In genomic region chr10:122800003-122800731, GRCm38 (mm10) we compare ENCODE assay signal across 9 mouse cellular contexts.
DNase-seq lines count a peak whose midpoint lies in the region; ATAC-seq lines count a peak whose summit lies in the region.
"Had no signal": no experiment of that assay in that cellular context is flagged by ENCODE, and none has a peak within 500 bp of the region (broad histone marks: within the 10 kb centered on the region; RNA-seq: fewer than 3 reads in every experiment).

No protein-coding gene starts in this region.

- H3K4me3 ChIP-seq in midbrain, embryonic 11.5 days (ENCODE audit: low read depth, low read length), result no peak overlapping the region
- no peak overlapping the region for H3K4me3 ChIP-seq in midbrain, embryonic 13.5 days (replicated peaks)
- H3K4me3 ChIP-seq in liver, embryonic 13.5 days (replicated peaks), result no peak overlapping the region
- no peak overlapping the region for H3K4me3 ChIP-seq in midbrain, embryonic 14.5 days (replicated peaks; ENCODE audit: low read depth, low read length)
- H3K4me3 ChIP-seq: left cerebral cortex, adult 2 months had no signal

- H3K9me3 ChIP-seq in midbrain, embryonic 11.5 days (ENCODE audit: control insufficient read depth, low read length), result no peaks in the 10 kb centered on the region
- H3K9me3 ChIP-seq in midbrain, embryonic 13.5 days, result 0 out of 2 replicates have a peak, but pooled peaks cover 6% of the 10 kb centered on the region
- H3K9me3 ChIP-seq in liver, embryonic 13.5 days (replicated peaks), result no peaks in the 10 kb centered on the region
- no peaks in the 10 kb centered on the region for H3K9me3 ChIP-seq in midbrain, embryonic 14.5 days (ENCODE audit: control insufficient read depth, low read length)

- H3K27me3 ChIP-seq in midbrain, embryonic 11.5 days (ENCODE audit: control insufficient read depth, insufficient read depth, low read length), result no peaks in the 10 kb centered on the region; the same call in 1 of the 2 replicates
- H3K27me3 ChIP-seq in midbrain, embryonic 13.5 days, result peaks cover 14% of the 10 kb centered on the region
- H3K27me3 ChIP-seq in liver, embryonic 13.5 days, result no peaks in the 10 kb centered on the region
- H3K27me3 ChIP-seq in midbrain, embryonic 14.5 days (ENCODE audit: control insufficient read depth, insufficient read depth, low read length), result no peaks in the 10 kb centered on the region

- peak; percentile 31 for DNase-seq in midbrain, embryonic 11.5 days (ENCODE audit: low spot score, missing footprints)
- no peak for DNase-seq in liver, embryonic 13.5 days
- peak; percentile 74 for DNase-seq in thymus, postnatal 4 days
- no peak for DNase-seq in midbrain, embryonic 14.5 days
- no peak for DNase-seq in layer of hippocampus, adult 8-10 months (ENCODE audit: low spot score in 2 of 2)
- no peak for DNase-seq in layer of hippocampus, postnatal 10 days (ENCODE audit: low spot score in 2 of 2)

- no peaks in the 10 kb centered on the region for H3K36me3 ChIP-seq in midbrain, embryonic 11.5 days (ENCODE audit: control insufficient read depth, insufficient read depth, low read length)
- peaks cover 6% of the 10 kb centered on the region; the same call in 1 of the 2 replicates for H3K36me3 ChIP-seq in midbrain, embryonic 13.5 days
- no peaks in the 10 kb centered on the region for H3K36me3 ChIP-seq in liver, embryonic 13.5 days
- H3K36me3 ChIP-seq in midbrain, embryonic 14.5 days (ENCODE audit: control insufficient read depth, insufficient read depth, low read length), result no peaks in the 10 kb centered on the region

- H3K4me2 ChIP-seq in midbrain, embryonic 11.5 days, result no peak overlapping the region
- no peak overlapping the region for H3K4me2 ChIP-seq in midbrain, embryonic 13.5 days (replicated peaks)
- H3K4me2 ChIP-seq in liver, embryonic 13.5 days, result no peak overlapping the region
- H3K4me2 ChIP-seq in midbrain, embryonic 14.5 days (ENCODE audit: low read length), result no peak overlapping the region

- no peak for ATAC-seq in midbrain, embryonic 11.5 days (ENCODE audit: low FRiP score)
- ATAC-seq in midbrain, embryonic 13.5 days, result no peak
- peak; percentile 27; the same call in 1 of the 2 replicates for ATAC-seq in liver, embryonic 13.5 days (ENCODE audit: low read depth)
- peak; percentile 81 for ATAC-seq in megakaryocyte progenitor cell, adult 5-6 weeks (replicated peaks; ENCODE audit: poor library complexity)
- ATAC-seq in midbrain, embryonic 14.5 days (ENCODE audit: low FRiP score, low TSS enrichment), result no peak

- H3K4me1 ChIP-seq in midbrain, embryonic 11.5 days (ENCODE audit: control insufficient read depth, insufficient read depth, low read length), result 0 out of 2 replicates have a peak, but pooled peaks cover 3% of the 10 kb centered on the region
- H3K4me1 ChIP-seq in midbrain, embryonic 13.5 days (replicated peaks), result 0 out of 2 replicates have a peak, but pooled peaks cover 6% of the 10 kb centered on the region
- peaks cover 19% of the 10 kb centered on the region; the same call in 1 of the 2 replicates for H3K4me1 ChIP-seq in liver, embryonic 13.5 days (replicated peaks)
- H3K4me1 ChIP-seq in midbrain, embryonic 14.5 days (ENCODE audit: control insufficient read depth, insufficient read depth, low read length), result no peaks in the 10 kb centered on the region

- 86% methylated on average over 19 of the region's 19 CpGs for WGBS in midbrain, embryonic 11.5 days
- 87% methylated on average over 19 of the region's 19 CpGs for WGBS in midbrain, embryonic 13.5 days
- WGBS in liver, embryonic 13.5 days (ENCODE audit: insufficient replicate concordance), result 27% methylated on average over 19 of the region's 19 CpGs
- 88% methylated on average over 19 of the region's 19 CpGs for WGBS in midbrain, embryonic 14.5 days

- no peak overlapping the region for H3K9ac ChIP-seq in midbrain, embryonic 11.5 days (ENCODE audit: low read length)
- H3K9ac ChIP-seq in midbrain, embryonic 13.5 days (replicated peaks), result no peak overlapping the region
- no peak overlapping the region for H3K9ac ChIP-seq in liver, embryonic 13.5 days
- no peak overlapping the region for H3K9ac ChIP-seq in midbrain, embryonic 14.5 days (replicated peaks; ENCODE audit: low read length)

- no peak overlapping the region for H3K27ac ChIP-seq in midbrain, embryonic 11.5 days (ENCODE audit: low read depth, low read length)
- no peak overlapping the region for H3K27ac ChIP-seq in midbrain, embryonic 13.5 days
- no peak overlapping the region for H3K27ac ChIP-seq in liver, embryonic 13.5 days
- no peak overlapping the region for H3K27ac ChIP-seq in midbrain, embryonic 14.5 days (replicated peaks; ENCODE audit: low read depth, low read length)
- H3K27ac ChIP-seq: left cerebral cortex, adult 2 months had no signal

Comparison
In these comparisons a context has a peak if more than half of its experiments do, and no peak if none do; other contexts are left out.
1. DNase-seq: peak in midbrain, embryonic 11.5 days (single experiment) and thymus, postnatal 4 days (single experiment); none in liver, embryonic 13.5 days (single experiment), midbrain, embryonic 14.5 days (single experiment), layer of hippocampus, adult 8-10 months (0 of 2) and layer of hippocampus, postnatal 10 days (0 of 2).
2. ATAC-seq: peak in liver, embryonic 13.5 days (single experiment) and megakaryocyte progenitor cell, adult 5-6 weeks (single experiment); none in midbrain, embryonic 11.5 days (single experiment), midbrain, embryonic 13.5 days (single experiment) and midbrain, embryonic 14.5 days (single experiment).